In genomic region chr1:170607231-170607917, GRCm38 (mm10) we compare ENCODE assay signal across 18 mouse cellular contexts. TPM values are rescaled to one million over a fixed set of nuclear protein-coding genes. Genes with fewer than 3 reads are reported as not detected.
"Had no signal": no experiment of that assay in that cellular context is flagged by ENCODE, and none has a peak within 500 bp of the region (broad histone marks: within the 10 kb centered on the region; RNA-seq: fewer than 3 reads in every experiment).

No protein-coding gene starts in this region.

- H3K36me3 ChIP-seq: lung, embryonic 15.5 days; midbrain, embryonic 12.5 days; midbrain, embryonic 15.5 days; neural tube, embryonic 12.5 days; stomach, embryonic 15.5 days had no signal

- H3K9ac ChIP-seq: liver, embryonic 14.5 days; lung, embryonic 15.5 days; midbrain, embryonic 12.5 days; midbrain, embryonic 15.5 days; neural tube, embryonic 12.5 days; stomach, embryonic 15.5 days had no signal

- DNase-seq: lung, adult 2 months; lung, postnatal 14 days; lung, postnatal 36 days; right cerebral cortex, postnatal 14 days; thymus, adult 2 months; thymus, postnatal 25 days; thymus, postnatal 4 days had no signal

- H3K4me2 ChIP-seq: lung, embryonic 15.5 days; midbrain, embryonic 12.5 days; midbrain, embryonic 15.5 days; neural tube, embryonic 12.5 days; stomach, embryonic 15.5 days had no signal

- H3K27ac ChIP-seq: liver, embryonic 14.5 days; lung, embryonic 15.5 days; macrophage; midbrain, embryonic 12.5 days; midbrain, embryonic 15.5 days; neural tube, embryonic 12.5 days; stomach, embryonic 15.5 days; stomach, postnatal 0 days had no signal

- H3K4me1 ChIP-seq: lung, embryonic 15.5 days; midbrain, embryonic 12.5 days; midbrain, embryonic 15.5 days; neural tube, embryonic 12.5 days had no signal

- ATAC-seq: lung, postnatal 0 days; midbrain, embryonic 15.5 days had no signal

- H3K4me3 ChIP-seq: lung, embryonic 15.5 days; megakaryocyte, embryonic 14.5 days; midbrain, embryonic 12.5 days; midbrain, embryonic 15.5 days; neural tube, embryonic 12.5 days; stomach, embryonic 15.5 days had no signal

- H3K27me3 ChIP-seq: lung, embryonic 15.5 days; midbrain, embryonic 12.5 days; midbrain, embryonic 15.5 days; neural tube, embryonic 12.5 days; stomach, embryonic 15.5 days had no signal

- H3K9me3 ChIP-seq: lung, embryonic 15.5 days; megakaryocyte, embryonic 14.5 days; midbrain, embryonic 12.5 days; midbrain, embryonic 15.5 days; neural tube, embryonic 12.5 days; stomach, embryonic 15.5 days had no signal

RNA-seq across cellular contexts. Expression of gene Olfml2b, which starts 37.0 kb away (rescaled TPM):
- total RNA-seq: monocyte, adult 5-6 weeks had no signal
